Mouse (Mus musculus) small intestine, adult 2 months (tissue): ENCODE measurements around the gene Krt7.

Experiments
- CTCF ChIP-seq: fragments of 200-500 bp; IDR thresholded peaks from 2 replicates; pipeline ENCODE4 v1.5.1; 2012; ENCODE audit warnings: low read depth, mild to moderate bottlenecking, control low read depth, inconsistent platforms, low read length, moderate library complexity, mixed read lengths; ENCODE audit not compliant: insufficient replicate concordance, insufficient read length; ENCODE audit errors: extremely low read depth
- POLR2A ChIP-seq: fragments of 200-500 bp; IDR thresholded peaks from 2 replicates; pipeline ENCODE4 v1.6.1; 2012; ENCODE audit warnings: low read depth, mild to moderate bottlenecking, control low read depth, inconsistent platforms, low read length, moderate library complexity

DNA sequence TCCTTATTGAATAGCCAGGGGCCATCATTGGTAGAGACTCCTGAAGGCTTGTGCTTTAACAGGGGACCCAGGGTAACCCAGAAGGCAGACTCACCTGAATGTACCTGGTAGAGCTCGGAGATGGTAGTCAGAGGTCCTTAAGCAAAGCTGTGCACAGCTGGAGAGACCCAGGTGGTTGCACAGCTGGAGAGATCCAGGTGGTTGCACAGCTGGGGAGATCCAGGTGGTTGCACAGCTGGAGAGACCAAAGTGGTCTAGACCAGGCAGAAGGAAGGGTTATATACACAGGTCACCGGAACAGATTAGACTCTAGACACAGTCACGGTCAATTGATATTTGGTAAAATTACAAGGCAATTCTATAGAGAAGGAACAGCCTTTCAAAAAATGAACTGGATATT, 13.9 kb upstream of the Krt7 start:
- TF ChIP-seq CTCF, result no peak
- no peak for TF ChIP-seq POLR2A
